Comparison of ENCODE assay signal across 8 mouse cellular contexts in genomic region chrX:12091431-12092061, GRCm38 (mm10).
DNase-seq lines count a peak whose midpoint lies in the region; ATAC-seq and TF ChIP-seq lines count a peak whose summit lies in the region.

No protein-coding gene starts in this region.

- TF ChIP-seq CTCF in layer of hippocampus, adult 2 months (conservative IDR thresholded peaks at IDR 0.05) = no peak

- H3K27me3 ChIP-seq in forebrain, embryonic 15.5 days = peaks cover 16% of the 10 kb centered on the region
- H3K27me3 ChIP-seq in hindbrain, embryonic 15.5 days = peaks cover 41% of the 10 kb centered on the region; the same call in 1 of the 2 replicates
- peaks cover 64% of the 10 kb centered on the region for H3K27me3 ChIP-seq in limb, embryonic 15.5 days

- peak overlapping the region; percentile 86 for H3K4me2 ChIP-seq in forebrain, embryonic 15.5 days (replicated peaks)
- H3K4me2 ChIP-seq in hindbrain, embryonic 15.5 days = peak overlapping the region; percentile 88
- peak overlapping the region; percentile 81 for H3K4me2 ChIP-seq in limb, embryonic 15.5 days

- H3K27ac ChIP-seq in layer of hippocampus, adult 2 months = peak overlapping the region; percentile 80
- H3K27ac ChIP-seq in forebrain, embryonic 15.5 days (replicated peaks) = peak overlapping the region; percentile 98
- peak overlapping the region; percentile 85 for H3K27ac ChIP-seq in hindbrain, embryonic 15.5 days (replicated peaks)
- peak overlapping the region; percentile 88 for H3K27ac ChIP-seq in limb, embryonic 15.5 days

- WGBS in forebrain, embryonic 15.5 days = 3% methylated on average over 48 of the region's 56 CpGs
- WGBS in hindbrain, embryonic 15.5 days = 1% methylated on average over 46 of the region's 56 CpGs
- 2% methylated on average over 45 of the region's 56 CpGs for WGBS in limb, embryonic 15.5 days

- H3K36me3 ChIP-seq in forebrain, embryonic 15.5 days = no peaks in the 10 kb centered on the region
- no peaks in the 10 kb centered on the region for H3K36me3 ChIP-seq in hindbrain, embryonic 15.5 days
- H3K36me3 ChIP-seq in limb, embryonic 15.5 days = no peaks in the 10 kb centered on the region

- no peak for DNase-seq in layer of hippocampus, adult 2 months (ENCODE audit: low spot score in 2 of 2)
- DNase-seq in layer of hippocampus, adult 9-10 months (ENCODE audit: low spot score) = no peak
- DNase-seq in adrenal gland, postnatal 14 days = peak; percentile 72
- peak; percentile 74 for DNase-seq in naive thymus-derived CD4-positive, alpha-beta T cell, adult 2 months (ENCODE audit: low read depth)
- peak; percentile 61 for DNase-seq in thymus, postnatal 4 days

- ATAC-seq in forebrain, embryonic 15.5 days (replicated peaks) = no peak
- ATAC-seq in hindbrain, embryonic 15.5 days (ENCODE audit: low FRiP score, low read depth) = no peak
- no peak for ATAC-seq in limb, embryonic 15.5 days (ENCODE audit: insufficient number of reproducible peaks, low FRiP score, low TSS enrichment, low read depth)

- peak overlapping the region; percentile 58 for H3K4me3 ChIP-seq in layer of hippocampus, adult 2 months
- H3K4me3 ChIP-seq in forebrain, embryonic 15.5 days = peak overlapping the region; percentile 48
- H3K4me3 ChIP-seq in hindbrain, embryonic 15.5 days = peak overlapping the region; percentile 47
- peak overlapping the region; percentile 50 for H3K4me3 ChIP-seq in limb, embryonic 15.5 days

- peaks cover 34% of the 10 kb centered on the region for H3K4me1 ChIP-seq in forebrain, embryonic 15.5 days
- peaks cover 31% of the 10 kb centered on the region for H3K4me1 ChIP-seq in hindbrain, embryonic 15.5 days (replicated peaks)
- H3K4me1 ChIP-seq in limb, embryonic 15.5 days = peaks cover 36% of the 10 kb centered on the region

- H3K9ac ChIP-seq in forebrain, embryonic 15.5 days (replicated peaks) = peak overlapping the region; percentile 58
- peak overlapping the region; percentile 57 for H3K9ac ChIP-seq in hindbrain, embryonic 15.5 days
- H3K9ac ChIP-seq in limb, embryonic 15.5 days = peak overlapping the region; percentile 45

- H3K9me3 ChIP-seq in forebrain, embryonic 15.5 days = no peaks in the 10 kb centered on the region
- H3K9me3 ChIP-seq in hindbrain, embryonic 15.5 days = no peaks in the 10 kb centered on the region
- no peaks in the 10 kb centered on the region for H3K9me3 ChIP-seq in limb, embryonic 15.5 days

Comparison
In these comparisons a context has a peak if more than half of its experiments do, and no peak if none do; other contexts are left out.
1. DNase-seq: peak in adrenal gland, postnatal 14 days (single experiment), naive thymus-derived CD4-positive, alpha-beta T cell, adult 2 months (single experiment) and thymus, postnatal 4 days (single experiment); none in layer of hippocampus, adult 2 months (0 of 2) and layer of hippocampus, adult 9-10 months (single experiment).
2. Peak in every context shown above with its lines, with median percentiles within 50 percentile points of each other: H3K27ac ChIP-seq, H3K4me3 ChIP-seq, H3K4me2 ChIP-seq and H3K9ac ChIP-seq.